Comparison of ENCODE assay signal across 8 mouse cellular contexts in genomic region chr17:15440463-15441121, GRCm38 (mm10). TPM values are rescaled to one million over a fixed set of nuclear protein-coding genes. Genes with fewer than 3 reads are reported as not detected.
DNase-seq lines count a peak whose midpoint lies in the region; ATAC-seq and TF ChIP-seq lines count a peak whose summit lies in the region.

No protein-coding gene starts in this region.

- peak overlapping the region; percentile 49; the same call in 1 of the 2 replicates for H3K9ac ChIP-seq in heart, embryonic 11.5 days (ENCODE audit: low read depth, low read length)
- H3K9ac ChIP-seq in forebrain, postnatal 0 days, result no peak overlapping the region

- no peaks in the 10 kb centered on the region for H3K27me3 ChIP-seq in heart, embryonic 11.5 days (ENCODE audit: control insufficient read depth, insufficient read depth, low read length)
- H3K27me3 ChIP-seq in forebrain, postnatal 0 days (ENCODE audit: insufficient read depth, low read length), result no peaks in the 10 kb centered on the region
- H3K27me3 ChIP-seq in myocyte (ENCODE audit: control insufficient read depth, insufficient read depth, insufficient read length), result no peaks in the 10 kb centered on the region

- TF ChIP-seq CTCF in forebrain, postnatal 0 days (IDR thresholded peaks at IDR 0.05; ENCODE audit: low read depth), result no peak

- peak; percentile 72 for ATAC-seq in heart, embryonic 11.5 days (replicated peaks; ENCODE audit: insufficient number of reproducible peaks, low FRiP score, low TSS enrichment)
- ATAC-seq in forebrain, postnatal 0 days, result peak; percentile 89
- ATAC-seq in frontal cortex, adult (ENCODE audit: low TSS enrichment), result no peak

- 6% methylated on average over 11 of the region's 11 CpGs for WGBS in heart, embryonic 11.5 days (ENCODE audit: insufficient replicate concordance)
- 8% methylated on average over 11 of the region's 11 CpGs for WGBS in forebrain, postnatal 0 days

- H3ac ChIP-seq in myocyte (ENCODE audit: control insufficient read depth, insufficient read length), result no peak overlapping the region

- no peaks in the 10 kb centered on the region for H3K9me3 ChIP-seq in heart, embryonic 11.5 days (replicated peaks; ENCODE audit: control insufficient read depth, low read length)
- no peaks in the 10 kb centered on the region for H3K9me3 ChIP-seq in forebrain, postnatal 0 days (ENCODE audit: low read length)

- intact Hi-C loops in left cerebral cortex, postnatal 36 days (cut with DNase I), result no loop called here

- H3K4me1 ChIP-seq in heart, embryonic 11.5 days (ENCODE audit: control insufficient read depth, insufficient read depth, low read length), result peaks cover 8% of the 10 kb centered on the region
- H3K4me1 ChIP-seq in forebrain, postnatal 0 days (ENCODE audit: insufficient read depth), result peaks cover 11% of the 10 kb centered on the region; the same call in 1 of the 2 replicates

- no peak for DNase-seq in heart, adult 18-20 months
- peak; percentile 43 for DNase-seq in WW6 (ENCODE audit: low read depth, low spot score)
- DNase-seq in forebrain, postnatal 0 days, result peak; percentile 55
- peak; percentile 10 to 17 for DNase-seq in left cerebral cortex, postnatal 36 days (ENCODE audit: low spot score in 2 of 2)
- DNase-seq in urinary bladder, adult 18-20 months (ENCODE audit: low spot score in 2 of 2), result no peak

- no peaks in the 10 kb centered on the region for H3K79me2 ChIP-seq in myocyte (ENCODE audit: control insufficient read depth, insufficient read depth)

- H3K4me2 ChIP-seq in heart, embryonic 11.5 days, result peak overlapping the region; percentile 54
- peak overlapping the region; percentile 33 for H3K4me2 ChIP-seq in forebrain, postnatal 0 days (ENCODE audit: low read depth)
- peak overlapping the region; percentile 67 for H3K4me2 ChIP-seq in myocyte (ENCODE audit: low read depth)

- H3K4me3 ChIP-seq in heart, embryonic 11.5 days (ENCODE audit: low read depth, low read length), result no peak overlapping the region
- no peak overlapping the region for H3K4me3 ChIP-seq in forebrain, postnatal 0 days (ENCODE audit: low read depth, low read length)
- H3K4me3 ChIP-seq in myocyte, result no peak overlapping the region

- no peak for TF ChIP-seq POLR2A in myocyte (IDR thresholded peaks at IDR 0.05; ENCODE audit: insufficient read length, low read depth)

- H3K36me3 ChIP-seq in heart, embryonic 11.5 days (ENCODE audit: control insufficient read depth, insufficient read depth, low read length), result no peaks in the 10 kb centered on the region
- H3K36me3 ChIP-seq in forebrain, postnatal 0 days (ENCODE audit: insufficient read depth), result no peaks in the 10 kb centered on the region
- H3K36me3 ChIP-seq in myocyte (ENCODE audit: control insufficient read depth, insufficient read depth), result no peaks in the 10 kb centered on the region

- H3K27ac ChIP-seq in heart, embryonic 11.5 days (ENCODE audit: low read depth, low read length), result peak overlapping the region; percentile 1; the same call in 1 of the 2 replicates
- no peak overlapping the region for H3K27ac ChIP-seq in forebrain, postnatal 0 days (ENCODE audit: low read depth, low read length)

TF ChIP-seq in myocyte, 11 proteins besides CTCF, POLR2A, EP300 and RAD21:
- TF ChIP-seq CEBPB (IDR thresholded peaks at IDR 0.05; ENCODE audit: insufficient read depth, poor library complexity, severe bottlenecking) (no peak), MYOG (IDR thresholded peaks at IDR 0.05; ENCODE audit: control insufficient read depth in 1 of 3, insufficient read depth in 1 of 3, insufficient read length in 2 of 3, low read depth in 2 of 3) (peak; percentile 1 to 95 (median 91)), TCF12 (IDR thresholded peaks at IDR 0.05; ENCODE audit: insufficient read depth, poor library complexity, severe bottlenecking) (peak; percentile 22), MYOD1 (IDR thresholded peaks at IDR 0.05; ENCODE audit: control insufficient read depth in 1 of 3, insufficient read length in 2 of 3, low read depth in 2 of 3) (peak in 2 of 3 experiments; percentile 79 to 92), REST (IDR thresholded peaks at IDR 0.05; ENCODE audit: insufficient read depth, insufficient read length) (no peak), USF1 (IDR thresholded peaks at IDR 0.05; ENCODE audit: low read depth) (no peak), TCF3 (IDR thresholded peaks at IDR 0.05; ENCODE audit: insufficient read length, low read depth) (peak; percentile 61), E2F4 (IDR thresholded peaks at IDR 0.05; ENCODE audit: insufficient read depth) (no peak)

RNA-seq across cellular contexts. Expression of gene Fam120b, which starts 44.6 kb away (rescaled TPM):
- polyA plus RNA-seq in heart, embryonic 11.5 days (2014; fragmentation: Nextera tagmentation; extraction: Ambion mirVana), result 16.7 and 19.1 TPM in 2 replicates
- total RNA-seq in heart, adult 18-20 months (2021), result 10 to 100 TPM; 11.9 to 12.8 TPM
- total RNA-seq in forebrain, postnatal 0 days (2014; rRNA removed), result 41.0 and 43.8 TPM in 2 replicates
- polyA plus RNA-seq in forebrain, postnatal 0 days (2015; fragmentation: Nextera tagmentation; extraction: Ambion mirVana), result 29.3 and 36.3 TPM in 2 replicates
- 10 to 100 TPM; 36.4 to 47.7 TPM for total RNA-seq in left cerebral cortex, postnatal 36 days (2021)
- 8.8 TPM for polyA plus RNA-seq in myocyte (2012; fragmentation: generic; extraction: Trizol)

RNA-seq across cellular contexts. Expression of gene Psmb1, which starts 59.0 kb away (rescaled TPM):
- 223 and 233 TPM in 2 replicates for polyA plus RNA-seq in heart, embryonic 11.5 days (2014; fragmentation: Nextera tagmentation; extraction: Ambion mirVana)
- total RNA-seq in heart, adult 18-20 months (2021), result 100 to 1,000 TPM; 128 to 135 TPM
- total RNA-seq in forebrain, postnatal 0 days (2014; rRNA removed), result 143 and 195 TPM in 2 replicates
- polyA plus RNA-seq in forebrain, postnatal 0 days (2015; fragmentation: Nextera tagmentation; extraction: Ambion mirVana), result 267 and 334 TPM in 2 replicates
- 100 to 1,000 TPM; 122 to 128 TPM for total RNA-seq in left cerebral cortex, postnatal 36 days (2021)
- 220 TPM for polyA plus RNA-seq in myocyte (2012; fragmentation: generic; extraction: Trizol)

RNA-seq across cellular contexts. Expression of gene Tbp, which starts 59.1 kb away (rescaled TPM):
- polyA plus RNA-seq in heart, embryonic 11.5 days (2014; fragmentation: Nextera tagmentation; extraction: Ambion mirVana), result 31.7 and 40.0 TPM in 2 replicates
- 10 to 100 TPM; 10.2 to 11.2 TPM for total RNA-seq in heart, adult 18-20 months (2021)
- 49.3 and 53.0 TPM in 2 replicates for total RNA-seq in forebrain, postnatal 0 days (2014; rRNA removed)
- 40.2 and 43.9 TPM in 2 replicates for polyA plus RNA-seq in forebrain, postnatal 0 days (2015; fragmentation: Nextera tagmentation; extraction: Ambion mirVana)
- total RNA-seq in left cerebral cortex, postnatal 36 days (2021), result 10 to 100 TPM; 25.1 to 32.1 TPM
- 12.2 TPM for polyA plus RNA-seq in myocyte (2012; fragmentation: generic; extraction: Trizol)

Comparison
In these comparisons a context has a peak if more than half of its experiments do, and no peak if none do; other contexts are left out.
1. DNase-seq: peak in WW6 (single experiment), forebrain, postnatal 0 days (single experiment) and left cerebral cortex, postnatal 36 days (2 of 2); none in heart, adult 18-20 months (0 of 2) and urinary bladder, adult 18-20 months (0 of 2).
2. Peak in every context shown above with its lines, with median percentiles within 50 percentile points of each other: H3K4me2 ChIP-seq.